Mouse (Mus musculus) neural tube, embryonic 13.5 days (tissue): ENCODE measurements around the gene Wdr62. TPM values are rescaled to one million over a fixed set of nuclear protein-coding genes. Genes with fewer than 3 reads are reported as not detected.
A peak's percentile ranks its signal among the peaks of the same experiment; 100 is the strongest.

Experiments
- ATAC-seq: fragments of 200-750 bp; cut with Nextera tagmentation; 2 replicates; pipeline ENCODE4 v1.8.0; 2017; ENCODE audit warnings: low read depth, mild to moderate bottlenecking, moderate TSS enrichment, moderate library complexity
- H3K27ac ChIP-seq: fragments of 300-500 bp; sonication (generic); replicated peaks from 2 replicates; pipeline ENCODE4 v1.5.1; 2015; ENCODE audit warnings: moderate library complexity, mild to moderate bottlenecking, inconsistent platforms
- H3K27me3 ChIP-seq: fragments of 300-500 bp; sonication (generic); 2 replicates; pipeline ENCODE4 v1.6.1; 2015; ENCODE audit warnings: mild to moderate bottlenecking, inconsistent platforms
- H3K36me3 ChIP-seq: fragments of 300-500 bp; sonication (generic); 2 replicates; pipeline ENCODE4 v1.6.1; 2015; ENCODE audit warnings: mild to moderate bottlenecking, inconsistent platforms
- H3K4me1 ChIP-seq: fragments of 300-500 bp; sonication (generic); replicated peaks from 2 replicates; pipeline ENCODE4 v1.6.1; 2015; ENCODE audit warnings: inconsistent platforms
- H3K4me2 ChIP-seq: fragments of 300-500 bp; sonication (generic); 2 replicates; pipeline ENCODE4 v1.6.1; 2015; ENCODE audit warnings: inconsistent platforms, mild to moderate bottlenecking, moderate library complexity
- H3K4me3 ChIP-seq: fragments of 300-500 bp; sonication (generic); 2 replicates; pipeline ENCODE4 v1.5.1; 2015; ENCODE audit warnings: mild to moderate bottlenecking, inconsistent platforms
- H3K9ac ChIP-seq: fragments of 300-500 bp; sonication (generic); 2 replicates; pipeline ENCODE4 v1.6.1; 2015; ENCODE audit warnings: moderate library complexity, mild to moderate bottlenecking, inconsistent platforms
- H3K9me3 ChIP-seq: fragments of 300-500 bp; sonication (generic); 2 replicates; pipeline ENCODE4 v1.6.1; 2016; ENCODE audit warnings: inconsistent platforms
- WGBS: fragments of 180-500 bp; shearing (Covaris S2); methylation state at CpG from one replicate; pipeline ENCODE4 v1.1.7; 2015; 5-methylcytosine and 5-hydroxymethylcytosine counted together
- polyA plus RNA-seq: library from polyadenylated mRNA; unstranded; fragments of >200 nt; fragmentation: Nextera tagmentation; extraction: Ambion mirVana; gene quantifications from 2 replicates; pipeline ENCODE4 v1.2.1, GENCODE M21; 2015

Wdr62 gene
- polyA plus RNA-seq: 3.8 and 4.0 TPM in 2 replicates

- peaks cover 19% of the 10 kb centered on the region for H3K4me1 ChIP-seq
- WGBS: under 1% methylated on average over 49 of the region's 49 CpGs
- no peaks in the 10 kb centered on the region for H3K27me3 ChIP-seq
- peak within 1 kb of the TSS; percentile 94 for H3K4me2 ChIP-seq
- no peaks in the 10 kb centered on the region for H3K36me3 ChIP-seq
- H3K27ac ChIP-seq: peak within 1 kb of the TSS; percentile 97
- peak within 1 kb of the TSS; percentile 70 for H3K9ac ChIP-seq
- ATAC-seq: peak; percentile 97
- H3K9me3 ChIP-seq: no peaks in the 10 kb centered on the region
- peak within 1 kb of the TSS; percentile 76 for H3K4me3 ChIP-seq
Measured at GRCm38 (mm10) chr7:30279951-30280669, at the start of gene Wdr62, which contains the start of gene Thap8. Wdr62 (minus strand) TSS chr7:30280419. Thap8 (plus strand) TSS chr7:30280094.

GRCm38 (mm10) chr7:30328379-30328778, 48.2 kb upstream of the Wdr62 start:
- Histone ChIP-seq H3K4me2 (no peak overlapping the region), H3K9ac (no peak overlapping the region), H3K4me1 (peaks cover 29% of the 10 kb centered on the region), H3K27ac (no peak overlapping the region), H3K36me3 (no peaks in the 10 kb centered on the region), H3K9me3 (no peaks in the 10 kb centered on the region), H3K27me3 (peaks cover 30% of the 10 kb centered on the region), H3K4me3 (no peak overlapping the region)
- WGBS: 25% methylated on average over 10 of the region's 10 CpGs
- no peak for ATAC-seq

GRCm38 (mm10) chr7:30327140-30327539, 46.9 kb upstream of the Wdr62 start:
- 46% methylated on average over 15 of the region's 15 CpGs for WGBS
- peaks cover 30% of the 10 kb centered on the region for H3K27me3 ChIP-seq
- no peak for ATAC-seq
- H3K27ac ChIP-seq: no peak overlapping the region
- peaks cover 24% of the 10 kb centered on the region for H3K4me1 ChIP-seq
- H3K9me3 ChIP-seq: no peaks in the 10 kb centered on the region
- no peaks in the 10 kb centered on the region for H3K36me3 ChIP-seq
- no peak overlapping the region for H3K9ac ChIP-seq
- no peak overlapping the region for H3K4me2 ChIP-seq
- H3K4me3 ChIP-seq: no peak overlapping the region

- Histone ChIP-seq H3K36me3 (no peaks in the 10 kb centered on the region), H3K4me3 (no peak overlapping the region)
Measured at GRCm38 (mm10) chr7:30326427-30326826, 46.2 kb upstream of the Wdr62 start.

GRCm38 (mm10) chr7:30325364-30325763, 45.1 kb upstream of the Wdr62 start:
- Histone ChIP-seq H3K9ac (no peak overlapping the region), H3K27me3 (peaks cover 30% of the 10 kb centered on the region), H3K9me3 (no peaks in the 10 kb centered on the region), H3K27ac (no peak overlapping the region), H3K4me3 (no peak overlapping the region), H3K4me2 (no peak overlapping the region), H3K36me3 (no peaks in the 10 kb centered on the region), H3K4me1 (peaks cover 26% of the 10 kb centered on the region)
- no peak for ATAC-seq
- 46% methylated on average over 2 of the region's 2 CpGs for WGBS

More at GRCm38 (mm10) chr7:30326427-30326826, 46.2 kb upstream of the Wdr62 start:
- H3K9me3 ChIP-seq: no peaks in the 10 kb centered on the region
- H3K27me3 ChIP-seq: peaks cover 30% of the 10 kb centered on the region
- H3K9ac ChIP-seq: no peak overlapping the region
- no peak for ATAC-seq
- peaks cover 20% of the 10 kb centered on the region for H3K4me1 ChIP-seq
- H3K4me2 ChIP-seq: no peak overlapping the region
- no peak overlapping the region for H3K27ac ChIP-seq

GRCm38 (mm10) chr7:30324300-30324944, 44.2 kb upstream of the Wdr62 start:
- Histone ChIP-seq H3K27ac (no peak overlapping the region), H3K9me3 (no peaks in the 10 kb centered on the region), H3K9ac (no peak overlapping the region), H3K4me3 (no peak overlapping the region), H3K4me2 (no peak overlapping the region), H3K36me3 (no peaks in the 10 kb centered on the region), H3K4me1 (peaks cover 29% of the 10 kb centered on the region), H3K27me3 (peaks cover 26% of the 10 kb centered on the region)
- ATAC-seq: no peak
- 78% methylated on average over 5 of the region's 5 CpGs for WGBS

GRCm38 (mm10) chr7:30323795-30324194, 43.6 kb upstream of the Wdr62 start, which contains the start of gene Sdhaf1:
Sdhaf1 (minus strand) TSS chr7:30323895.
- peak within 1 kb of the TSS; percentile 78 for H3K4me2 ChIP-seq
- peaks cover 22% of the 10 kb centered on the region for H3K27me3 ChIP-seq
- H3K4me1 ChIP-seq: peaks cover 29% of the 10 kb centered on the region
- ATAC-seq: no peak
- H3K9ac ChIP-seq: peak within 1 kb of the TSS; percentile 92; the same call in 1 of the 2 replicates
- no peaks in the 10 kb centered on the region for H3K9me3 ChIP-seq
- peak within 1 kb of the TSS; percentile 73 for H3K27ac ChIP-seq
- WGBS: 75% methylated on average over 3 of the region's 3 CpGs
- 0 out of 2 replicates have a peak, but pooled peaks cover 5% of the 10 kb centered on the region for H3K36me3 ChIP-seq
- peak within 1 kb of the TSS; percentile 89 for H3K4me3 ChIP-seq

- H3K9ac ChIP-seq: peak overlapping the region; percentile 92
- peak overlapping the region; percentile 89 for H3K4me3 ChIP-seq
- H3K9me3 ChIP-seq: no peaks in the 10 kb centered on the region
- WGBS: 42% methylated on average over 6 of the region's 6 CpGs
- H3K4me1 ChIP-seq: peaks cover 29% of the 10 kb centered on the region
- H3K27ac ChIP-seq: peak overlapping the region; percentile 73
- H3K4me2 ChIP-seq: peak overlapping the region; percentile 78
- 0 out of 2 replicates have a peak, but pooled peaks cover 10% of the 10 kb centered on the region for H3K36me3 ChIP-seq
- no peak for ATAC-seq
- H3K27me3 ChIP-seq: peaks cover 14% of the 10 kb centered on the region
Measured at GRCm38 (mm10) chr7:30322865-30323264, 42.6 kb upstream of the Wdr62 start.

- peak overlapping the region; percentile 89 for H3K27ac ChIP-seq
- H3K4me1 ChIP-seq: peaks cover 27% of the 10 kb centered on the region
- ATAC-seq: peak; percentile 99
- H3K4me2 ChIP-seq: peak overlapping the region; percentile 78
- H3K27me3 ChIP-seq: peaks cover 8% of the 10 kb centered on the region
- H3K4me3 ChIP-seq: peak overlapping the region; percentile 89
- peak overlapping the region; percentile 92 for H3K9ac ChIP-seq
- WGBS: under 1% methylated on average over 20 of the region's 20 CpGs
- H3K36me3 ChIP-seq: 0 out of 2 replicates have a peak, but pooled peaks cover 16% of the 10 kb centered on the region
- no peaks in the 10 kb centered on the region for H3K9me3 ChIP-seq
Measured at GRCm38 (mm10) chr7:30322285-30322667, 42.1 kb upstream of the Wdr62 start.

GRCm38 (mm10) chr7:30321539-30322284, 41.5 kb upstream of the Wdr62 start, which contains the start of gene E130208F15Rik:
E130208F15Rik (plus strand) TSS chr7:30321740.
- Histone ChIP-seq H3K9me3 (no peaks in the 10 kb centered on the region), H3K27ac (peak within 1 kb of the TSS; percentile 89)
- ATAC-seq: peak; percentile 71

GRCm38 (mm10) chr7:30320946-30321345, 40.7 kb upstream of the Wdr62 start:
- peak overlapping the region; percentile 89 for H3K4me3 ChIP-seq
- ATAC-seq: no peak
- H3K4me2 ChIP-seq: peak overlapping the region; percentile 78
- peak overlapping the region; percentile 92 for H3K9ac ChIP-seq
- peaks cover 5% of the 10 kb centered on the region; the same call in 1 of the 2 replicates for H3K27me3 ChIP-seq
- 82% methylated on average over 2 of the region's 2 CpGs for WGBS
- H3K4me1 ChIP-seq: peaks cover 24% of the 10 kb centered on the region
- H3K36me3 ChIP-seq: 0 out of 2 replicates have a peak, but pooled peaks cover 21% of the 10 kb centered on the region
- H3K27ac ChIP-seq: no peak overlapping the region
- no peaks in the 10 kb centered on the region for H3K9me3 ChIP-seq

More at GRCm38 (mm10) chr7:30321539-30322284, 41.5 kb upstream of the Wdr62 start, which contains the start of gene E130208F15Rik:
- peak within 1 kb of the TSS; percentile 92 for H3K9ac ChIP-seq
- peak within 1 kb of the TSS; percentile 89 for H3K4me3 ChIP-seq
- under 1% methylated on average over 57 of the region's 63 CpGs for WGBS
- 0 out of 2 replicates have a peak, but pooled peaks cover 18% of the 10 kb centered on the region for H3K36me3 ChIP-seq
- H3K27me3 ChIP-seq: peaks cover 5% of the 10 kb centered on the region; the same call in 1 of the 2 replicates
- peaks cover 24% of the 10 kb centered on the region for H3K4me1 ChIP-seq
- H3K4me2 ChIP-seq: peak within 1 kb of the TSS; percentile 78
